Mouse (Mus musculus) CH12.LX (cell line): Measurements from ENCODE around the gene Olfr112. TPM values are rescaled to one million over a fixed set of nuclear protein-coding genes. Genes with fewer than 3 reads are reported as not detected.
"Not testable (repeated sequence)": the region's sequence is repeated elsewhere in the genome, so short reads cannot be mapped to it uniquely, and the experiment has no call there.

ENCODE experiments used
- DNase-seq: peaks from one replicate; pipeline ENCODE4 v3.0.0-alpha.2; 2013; ENCODE audit errors: extremely low read depth
- H3K27ac ChIP-seq: 2 replicates; pipeline ENCODE4 v1.5.1; 2012; ENCODE audit warnings: low read depth, mild to moderate bottlenecking, control low read depth, moderate library complexity; ENCODE audit not compliant: insufficient read depth
- H3K27me3 ChIP-seq: replicated peaks from 2 replicates; pipeline ENCODE3; 2012; ENCODE audit warnings: inconsistent platforms
- H3K36me3 ChIP-seq, 2 experiments: replicated peaks in 1 of 2; 2 replicates each; pipeline versions ENCODE3 to v1.6.1; 2012; ENCODE audit warnings: inconsistent platforms in 1 of 2, low read length in 1 of 2, mild to moderate bottlenecking in 1 of 2, mixed read lengths in 1 of 2, moderate library complexity in 1 of 2; ENCODE audit not compliant: control insufficient read depth in 1 of 2, insufficient read depth in 1 of 2
- H3K4me1 ChIP-seq, 2 experiments: 2 replicates each; pipeline ENCODE4 v1.6.1; 2012; ENCODE audit warnings: inconsistent platforms in 1 of 2, moderate library complexity in 1 of 2; ENCODE audit not compliant: insufficient read depth in 2 of 2, control insufficient read depth in 1 of 2
- H3K4me2 ChIP-seq: 2 replicates; pipeline ENCODE4 v1.6.1; 2012; ENCODE audit warnings: low read depth, mild to moderate bottlenecking, control low read depth; ENCODE audit not compliant: poor library complexity, insufficient read depth, severe bottlenecking
- H3K4me3 ChIP-seq, 3 experiments: fragments of 150-350 bp in 1 of 3; sonication (generic) in 1 of 3; replicated peaks in 1 of 3; 2 replicates each; pipeline versions ENCODE3 to v1.5.1; 2011 to 2012; ENCODE audit warnings: low read depth in 2 of 3, low read length in 2 of 3, mild to moderate bottlenecking in 2 of 3, moderate library complexity in 2 of 3, control low read depth in 1 of 3, improper control_type of control experiment in 1 of 3, inconsistent platforms in 1 of 3, mixed read lengths in 1 of 3; ENCODE audit not compliant: poor library complexity in 1 of 3
- H3K79me2 ChIP-seq: replicated peaks from 2 replicates; pipeline ENCODE4 v1.6.1; 2012; ENCODE audit warnings: mild to moderate bottlenecking, moderate library complexity; ENCODE audit not compliant: control insufficient read depth, poor library complexity, insufficient read depth, severe bottlenecking; ENCODE audit errors: extremely low read depth
- H3K9ac ChIP-seq: 2 replicates; pipeline ENCODE4 v1.6.1; 2012; ENCODE audit warnings: low read depth, mild to moderate bottlenecking, control low read depth, moderate library complexity; ENCODE audit not compliant: insufficient read depth
- H3K9me3 ChIP-seq: replicated peaks from 2 replicates; pipeline ENCODE3; 2012; ENCODE audit warnings: low read length, inconsistent platforms, mixed read lengths
- NRF1 ChIP-seq: IDR thresholded peaks from 2 replicates; pipeline ENCODE4 v1.6.1; 2014; ENCODE audit warnings: low read depth, mild to moderate bottlenecking, inconsistent platforms, low read length, improper control_type of control experiment, moderate library complexity
- RCOR1 ChIP-seq: conservative IDR thresholded peaks from 2 replicates; pipeline ENCODE4 v1.6.1; 2012; ENCODE audit warnings: low read depth, mild to moderate bottlenecking, inconsistent platforms, low read length, improper control_type of control experiment
- ZC3H11A ChIP-seq: IDR thresholded peaks from 2 replicates; pipeline ENCODE4 v1.6.1; 2012; ENCODE audit warnings: low read depth, mild to moderate bottlenecking, inconsistent platforms, low read length, improper control_type of control experiment
- dilution Hi-C: fragments of 300-500 bp; cut with MboI; formaldehyde crosslinking; loops from 2 replicates; pipeline ENCODE4 v1.14.3; 2020; ENCODE audit warnings: low sequenced_read_pairs; ENCODE audit not compliant: extremely low pct_unique_long_range_greater_than_20kb, extremely low pct_ligation_motif_present
- in situ Hi-C: fragments of 300-500 bp; cut with MboI; formaldehyde crosslinking; loops from 3 replicates; pipeline ENCODE4 v1.14.3; 2019; ENCODE audit warnings: low sequenced_read_pairs, low pct_ligation_motif_present, low pct_unique_long_range_greater_than_20kb, mixed read lengths
- polyA plus RNA-seq: library from polyadenylated mRNA; unstranded; fragments of >175 nt; gene quantifications from 2 replicates; pipeline ENCODE4 v1.2.1, GENCODE M21; 2012; ENCODE audit warnings: low read depth; ENCODE audit not compliant: insufficient read length
- total RNA-seq, 2 experiments: library from RNA; depleted of rRNA; stranded (reverse); fragments of 300-350 nt in 1 of 2; fragments of >200 nt in 1 of 2; gene quantifications; 2 replicates each; pipeline ENCODE4 v1.2.3; 2012 to 2014

The Olfr112 gene
- total and polyA plus RNA-seq, 3 experiments: not detected

DNA sequence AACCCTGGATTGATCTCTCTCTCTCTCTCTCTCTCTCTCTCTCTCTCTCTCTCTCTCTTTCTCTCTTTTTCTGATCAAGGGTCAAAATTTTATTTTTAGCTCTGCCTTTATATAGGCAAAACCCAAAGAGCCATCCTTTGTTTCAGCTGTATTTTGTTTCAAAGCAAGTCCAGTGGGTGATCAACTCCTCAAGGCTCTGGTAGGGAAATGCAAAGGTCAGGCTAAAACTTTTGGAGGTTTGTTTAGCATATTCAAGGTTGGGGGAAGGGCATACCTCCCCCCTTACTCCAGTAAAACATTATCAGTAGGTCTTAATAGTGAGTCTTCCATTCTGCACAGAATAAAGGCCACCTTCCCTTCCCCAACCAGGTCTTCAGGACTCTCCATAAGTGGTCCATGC, 34.1 kb downstream of the Olfr112 start:
- H3K9ac ChIP-seq: no peak overlapping the region
- no peak overlapping the region for H3K4me3 ChIP-seq
- DNase-seq: no peak
- H3K9me3 ChIP-seq: no peaks in the 10 kb centered on the region
- no peaks in the 10 kb centered on the region for H3K4me1 ChIP-seq
- dilution Hi-C loops: no loop called here
- TF ChIP-seq NRF1 (no peak), RCOR1 (no peak), ZC3H11A (no peak)
- no peak overlapping the region for H3K27ac ChIP-seq
- H3K4me2 ChIP-seq: no peak overlapping the region
- H3K36me3 ChIP-seq: no peaks in the 10 kb centered on the region
- in situ Hi-C loops: no loop called here
- no peaks in the 10 kb centered on the region for H3K27me3 ChIP-seq
- no peaks in the 10 kb centered on the region for H3K79me2 ChIP-seq

DNA sequence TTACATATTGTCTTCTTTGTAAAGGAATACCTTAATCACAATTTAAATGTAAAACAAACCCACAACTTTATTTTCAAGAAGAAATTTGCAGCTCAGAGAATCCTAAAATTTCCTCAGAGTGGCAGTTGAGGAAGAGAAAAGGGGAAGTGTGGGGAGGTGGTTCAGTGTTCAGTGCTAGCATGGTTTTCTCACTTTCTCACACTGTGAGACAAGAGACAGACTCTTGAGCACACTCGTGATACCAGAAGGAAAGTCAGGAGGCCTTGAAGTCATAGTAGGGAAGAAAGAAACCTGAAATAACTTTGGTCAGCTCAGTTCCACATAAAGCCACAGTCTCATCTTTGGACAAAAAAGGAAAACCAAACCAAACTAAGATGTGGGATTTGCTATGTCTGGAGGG, 43.8 kb downstream of the Olfr112 start:
- H3K27ac ChIP-seq, H3K4me3 ChIP-seq, H3K79me2 ChIP-seq, DNase-seq, dilution Hi-C loops, H3K4me2 ChIP-seq, H3K9ac ChIP-seq, H3K27me3 ChIP-seq, H3K9me3 ChIP-seq, H3K4me1 ChIP-seq, in situ Hi-C loops, H3K36me3 ChIP-seq: not testable (repeated sequence)

DNA sequence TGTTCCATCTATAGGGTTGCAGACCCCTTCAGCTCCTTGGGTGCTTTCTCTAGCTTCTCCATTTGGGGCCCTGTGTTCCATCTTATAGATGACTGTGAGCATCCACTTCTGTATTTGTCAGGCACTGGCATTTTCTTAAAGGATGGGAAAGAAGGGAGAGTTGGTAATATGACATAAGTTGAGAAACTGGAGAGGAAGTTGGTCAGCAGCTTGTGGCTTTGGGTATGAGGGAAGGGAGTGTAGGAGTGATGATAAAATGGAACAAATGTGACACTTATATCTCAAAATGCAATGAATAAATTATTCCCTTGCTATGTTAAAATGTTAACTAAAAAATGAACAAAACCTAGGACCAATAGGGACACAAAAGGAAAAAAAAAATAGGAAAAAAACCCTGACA, 44.6 kb downstream of the Olfr112 start:
- in situ Hi-C loops, dilution Hi-C loops, H3K36me3 ChIP-seq, H3K4me3 ChIP-seq, DNase-seq, H3K27ac ChIP-seq, H3K4me2 ChIP-seq, H3K27me3 ChIP-seq, H3K9me3 ChIP-seq, H3K9ac ChIP-seq, H3K79me2 ChIP-seq, H3K4me1 ChIP-seq: not testable (repeated sequence)

Other genes starting within 250 kb of the Olfr112 start
Only the 20 nearest of the 22 such genes appear.
- not detected in 2 replicates for gene Olfr104-ps, start 209.9 kb downstream of the Olfr112 start, total RNA-seq (2012; rRNA removed)
- not detected in 2 replicates for gene Olfr104-ps, start 209.9 kb downstream of the Olfr112 start, total RNA-seq (2014; rRNA removed)
- gene Olfr104-ps, start 209.9 kb downstream of the Olfr112 start, polyA plus RNA-seq: not detected in 2 replicates
- gene Olfr105-ps, start 190.4 kb downstream of the Olfr112 start, total RNA-seq (2012; rRNA removed): not detected in 2 replicates
- not detected in 2 replicates for gene Olfr105-ps, start 190.4 kb downstream of the Olfr112 start, total RNA-seq (2014; rRNA removed)
- gene Olfr105-ps, start 190.4 kb downstream of the Olfr112 start, polyA plus RNA-seq: not detected in 2 replicates
- gene Olfr106-ps, start 179.1 kb downstream of the Olfr112 start, total RNA-seq (2012; rRNA removed): not detected in 2 replicates
- not detected in 2 replicates for gene Olfr106-ps, start 179.1 kb downstream of the Olfr112 start, total RNA-seq (2014; rRNA removed)
- not detected in 2 replicates for gene Olfr106-ps, start 179.1 kb downstream of the Olfr112 start, polyA plus RNA-seq
- gene Olfr107, start 170.2 kb downstream of the Olfr112 start, total RNA-seq (2012; rRNA removed): not detected in 2 replicates
- gene Olfr107, start 170.2 kb downstream of the Olfr112 start, total RNA-seq (2014; rRNA removed): not detected in 2 replicates
- gene Olfr107, start 170.2 kb downstream of the Olfr112 start, polyA plus RNA-seq: 0.05 TPM in 1 of 2 replicates, not detected in the other
- gene Olfr108, start 124.0 kb downstream of the Olfr112 start, total RNA-seq (2012; rRNA removed): not detected in 2 replicates
- gene Olfr108, start 124.0 kb downstream of the Olfr112 start, total RNA-seq (2014; rRNA removed): not detected in 2 replicates
- gene Olfr108, start 124.0 kb downstream of the Olfr112 start, polyA plus RNA-seq: not detected in 2 replicates
- not detected in 2 replicates for gene Olfr109, start 110.5 kb downstream of the Olfr112 start, total RNA-seq (2012; rRNA removed)
- gene Olfr109, start 110.5 kb downstream of the Olfr112 start, total RNA-seq (2014; rRNA removed): not detected in 2 replicates
- gene Olfr109, start 110.5 kb downstream of the Olfr112 start, polyA plus RNA-seq: not detected in 2 replicates
- gene H2-M2, start 85.9 kb downstream of the Olfr112 start, total RNA-seq (2012; rRNA removed): not detected in 2 replicates
- gene H2-M2, start 85.9 kb downstream of the Olfr112 start, total RNA-seq (2014; rRNA removed): not detected in 2 replicates
- gene H2-M2, start 85.9 kb downstream of the Olfr112 start, polyA plus RNA-seq: 2.1 and 2.9 TPM in 2 replicates
- not detected in 2 replicates for gene Olfr110, start 77.0 kb downstream of the Olfr112 start, total RNA-seq (2012; rRNA removed)
- not detected in 2 replicates for gene Olfr110, start 77.0 kb downstream of the Olfr112 start, total RNA-seq (2014; rRNA removed)
- gene Olfr110, start 77.0 kb downstream of the Olfr112 start, polyA plus RNA-seq: not detected in 2 replicates
- gene Olfr111, start 61.4 kb downstream of the Olfr112 start, total RNA-seq (2012; rRNA removed): not detected in 2 replicates
- gene Olfr111, start 61.4 kb downstream of the Olfr112 start, total RNA-seq (2014; rRNA removed): not detected in 2 replicates
- not detected in 2 replicates for gene Olfr111, start 61.4 kb downstream of the Olfr112 start, polyA plus RNA-seq
- gene Olfr113, start 8.2 kb upstream of the Olfr112 start, total RNA-seq (2012; rRNA removed): not detected in 2 replicates
- gene Olfr113, start 8.2 kb upstream of the Olfr112 start, total RNA-seq (2014; rRNA removed): not detected in 2 replicates
- gene Olfr113, start 8.2 kb upstream of the Olfr112 start, polyA plus RNA-seq: not detected in 2 replicates
- not detected in 2 replicates for gene Olfr114, start 23.3 kb upstream of the Olfr112 start, total RNA-seq (2012; rRNA removed)
- gene Olfr114, start 23.3 kb upstream of the Olfr112 start, total RNA-seq (2014; rRNA removed): not detected in 2 replicates
- gene Olfr114, start 23.3 kb upstream of the Olfr112 start, polyA plus RNA-seq: not detected in 2 replicates
- not detected in 2 replicates for gene Olfr115, start 57.7 kb upstream of the Olfr112 start, total RNA-seq (2012; rRNA removed)
- gene Olfr115, start 57.7 kb upstream of the Olfr112 start, total RNA-seq (2014; rRNA removed): not detected in 2 replicates
- gene Olfr115, start 57.7 kb upstream of the Olfr112 start, polyA plus RNA-seq: not detected in 2 replicates
- not detected in 2 replicates for gene Olfr116, start 57.7 kb upstream of the Olfr112 start, total RNA-seq (2012; rRNA removed)
- not detected in 2 replicates for gene Olfr116, start 57.7 kb upstream of the Olfr112 start, total RNA-seq (2014; rRNA removed)
- gene Olfr116, start 57.7 kb upstream of the Olfr112 start, polyA plus RNA-seq: not detected in 2 replicates
- gene Olfr117, start 94.3 kb upstream of the Olfr112 start, total RNA-seq (2012; rRNA removed): not detected in 2 replicates
- not detected in 2 replicates for gene Olfr117, start 94.3 kb upstream of the Olfr112 start, total RNA-seq (2014; rRNA removed)
- not detected in 2 replicates for gene Olfr117, start 94.3 kb upstream of the Olfr112 start, polyA plus RNA-seq
- not detected in 2 replicates for gene Olfr118, start 97.5 kb upstream of the Olfr112 start, total RNA-seq (2012; rRNA removed)
- gene Olfr118, start 97.5 kb upstream of the Olfr112 start, total RNA-seq (2014; rRNA removed): not detected in 2 replicates
- gene Olfr118, start 97.5 kb upstream of the Olfr112 start, polyA plus RNA-seq: not detected in 2 replicates
- not detected in 2 replicates for gene Olfr119, start 127.1 kb upstream of the Olfr112 start, total RNA-seq (2012; rRNA removed)
- not detected in 2 replicates for gene Olfr119, start 127.1 kb upstream of the Olfr112 start, total RNA-seq (2014; rRNA removed)
- gene Olfr119, start 127.1 kb upstream of the Olfr112 start, polyA plus RNA-seq: not detected in 2 replicates
- not detected in 2 replicates for gene Olfr120, start 152.4 kb upstream of the Olfr112 start, total RNA-seq (2012; rRNA removed)
- not detected in 2 replicates for gene Olfr120, start 152.4 kb upstream of the Olfr112 start, total RNA-seq (2014; rRNA removed)
- gene Olfr120, start 152.4 kb upstream of the Olfr112 start, polyA plus RNA-seq: not detected in 2 replicates
- not detected in 2 replicates for gene Olfr121, start 179.4 kb upstream of the Olfr112 start, total RNA-seq (2012; rRNA removed)
- gene Olfr121, start 179.4 kb upstream of the Olfr112 start, total RNA-seq (2014; rRNA removed): not detected in 2 replicates
- not detected in 2 replicates for gene Olfr121, start 179.4 kb upstream of the Olfr112 start, polyA plus RNA-seq
- not detected in 2 replicates for gene Olfr122, start 199.2 kb upstream of the Olfr112 start, total RNA-seq (2012; rRNA removed)
- not detected in 2 replicates for gene Olfr122, start 199.2 kb upstream of the Olfr112 start, total RNA-seq (2014; rRNA removed)
- not detected in 2 replicates for gene Olfr122, start 199.2 kb upstream of the Olfr112 start, polyA plus RNA-seq
- not detected in 2 replicates for gene Olfr123, start 224.1 kb upstream of the Olfr112 start, total RNA-seq (2012; rRNA removed)
- gene Olfr123, start 224.1 kb upstream of the Olfr112 start, total RNA-seq (2014; rRNA removed): not detected in 2 replicates
- not detected in 2 replicates for gene Olfr123, start 224.1 kb upstream of the Olfr112 start, polyA plus RNA-seq